Mouse (Mus musculus) forebrain, embryonic 13.5 days (tissue): ENCODE data around the gene Sppl3. TPM values are rescaled to one million over a fixed set of nuclear protein-coding genes. Genes with fewer than 3 reads are reported as not detected.
"Not testable (repeated sequence)": the region's sequence is repeated elsewhere in the genome, so short reads cannot be mapped to it uniquely, and the experiment has no call there.

Source experiments
- ATAC-seq: fragments of 200-750 bp; cut with Nextera tagmentation; 2 replicates; pipeline ENCODE4 v1.8.0; 2017
- H3K27ac ChIP-seq: fragments of 300-500 bp; sonication (generic); 2 replicates; pipeline ENCODE4 v1.5.1; 2015; ENCODE audit warnings: inconsistent platforms, mild to moderate bottlenecking, moderate library complexity
- H3K27me3 ChIP-seq: fragments of 300-500 bp; sonication (generic); 2 replicates; pipeline ENCODE4 v1.6.1; 2015; ENCODE audit warnings: mild to moderate bottlenecking, inconsistent platforms
- H3K36me3 ChIP-seq: fragments of 300-500 bp; sonication (generic); 2 replicates; pipeline ENCODE4 v1.6.1; 2015; ENCODE audit warnings: mild to moderate bottlenecking, inconsistent platforms; ENCODE audit not compliant: poor library complexity, severe bottlenecking
- H3K4me1 ChIP-seq: fragments of 300-500 bp; sonication (generic); 2 replicates; pipeline ENCODE4 v1.6.1; 2015; ENCODE audit warnings: inconsistent platforms
- H3K4me2 ChIP-seq: fragments of 300-500 bp; sonication (generic); 2 replicates; pipeline ENCODE4 v1.6.1; 2015; ENCODE audit warnings: inconsistent platforms, mild to moderate bottlenecking, moderate library complexity
- H3K4me3 ChIP-seq: fragments of 300-500 bp; sonication (generic); 2 replicates; pipeline ENCODE4 v1.5.1; 2015; ENCODE audit warnings: mild to moderate bottlenecking, inconsistent platforms
- H3K9ac ChIP-seq: fragments of 300-500 bp; sonication (generic); 2 replicates; pipeline ENCODE4 v1.6.1; 2015; ENCODE audit warnings: mild to moderate bottlenecking, inconsistent platforms
- H3K9me3 ChIP-seq: fragments of 300-500 bp; sonication (generic); replicated peaks from 2 replicates; pipeline ENCODE4 v1.6.1; 2016; ENCODE audit warnings: inconsistent platforms
- WGBS: fragments of 180-500 bp; shearing (Covaris S2); methylation state at CpG from one replicate; pipeline ENCODE4 v1.1.7; 2015; 5-methylcytosine and 5-hydroxymethylcytosine counted together
- polyA plus RNA-seq: library from polyadenylated mRNA; unstranded; fragments of >200 nt; fragmentation: Nextera tagmentation; extraction: Ambion mirVana; gene quantifications from 2 replicates; pipeline ENCODE4 v1.2.1, GENCODE M21; 2015

Gene Sppl3
- polyA plus RNA-seq, 1 experiment from 2014 or later = 16.0 TPM

DNA sequence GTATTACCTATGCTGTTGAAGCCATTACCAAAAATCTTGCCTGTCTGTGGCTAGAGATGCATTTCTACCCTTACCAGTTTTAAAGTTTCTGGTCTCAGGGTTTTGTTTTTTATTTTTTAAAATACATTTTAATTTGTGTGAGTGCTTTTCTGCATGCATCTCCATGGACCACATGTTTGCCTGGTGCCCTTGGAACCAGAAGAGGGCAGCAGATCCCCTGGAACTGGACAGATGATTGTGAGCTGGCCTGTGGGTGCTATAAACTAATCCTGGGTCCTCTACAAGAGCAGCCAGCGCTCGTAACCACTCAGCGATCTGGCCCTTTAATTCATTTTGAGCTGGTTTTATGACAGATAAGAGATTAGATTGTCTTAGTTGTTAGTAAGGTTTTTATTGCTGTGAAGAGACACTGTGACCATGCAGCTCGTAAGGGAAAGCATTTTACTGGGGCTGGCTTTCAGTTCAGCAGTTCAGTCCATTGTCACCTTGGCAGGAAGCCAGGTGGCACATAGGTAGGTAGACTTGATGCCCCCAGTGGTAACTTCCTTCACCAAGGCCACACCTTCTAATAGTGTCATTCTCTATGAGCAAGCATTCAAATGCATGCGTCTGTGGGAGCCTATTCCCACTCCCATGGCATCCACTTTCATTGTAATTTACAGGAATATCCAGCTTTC is 78.8 kb downstream of the Sppl3 start:
- ATAC-seq = no peak
- Histone ChIP-seq H3K9ac (no peak overlapping the region), H3K9me3 (no peaks in the 10 kb centered on the region), H3K4me1 (no peaks in the 10 kb centered on the region), H3K27me3 (no peaks in the 10 kb centered on the region), H3K4me2 (no peak overlapping the region), H3K36me3 (peaks cover 79% of the 10 kb centered on the region), H3K27ac (no peak overlapping the region), H3K4me3 (no peak overlapping the region)
- WGBS = 91% methylated on average over 5 of the region's 5 CpGs

DNA sequence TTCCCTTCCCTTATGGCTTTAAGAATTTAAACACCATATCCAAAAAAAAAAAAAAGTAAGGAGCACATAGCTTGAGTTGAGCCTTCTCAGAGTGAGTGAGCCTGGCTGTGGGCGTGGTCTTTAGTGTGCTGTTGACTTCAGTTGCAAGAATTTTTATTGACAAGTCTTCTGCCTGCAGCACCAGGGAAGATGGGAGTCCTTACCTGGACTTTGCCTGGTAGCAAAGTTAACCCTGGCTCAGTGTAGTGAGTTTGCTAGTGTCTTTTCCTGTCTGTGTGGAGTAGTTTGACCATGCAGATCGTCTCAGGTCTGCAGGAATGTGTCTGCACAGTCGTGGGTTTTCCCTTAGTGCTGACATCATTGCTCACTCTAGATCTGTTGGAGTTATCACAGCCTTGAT is 80.1 kb downstream of the Sppl3 start:
- Histone ChIP-seq H3K4me1 (no peaks in the 10 kb centered on the region), H3K27me3 (no peaks in the 10 kb centered on the region), H3K36me3 (peaks cover 85% of the 10 kb centered on the region), H3K27ac (no peak overlapping the region), H3K9ac (no peak overlapping the region), H3K4me3 (no peak overlapping the region), H3K4me2 (no peak overlapping the region), H3K9me3 (no peaks in the 10 kb centered on the region)
- 88% methylated on average over 3 of the region's 3 CpGs for WGBS
- no peak for ATAC-seq

GRCm38 (mm10) chr5:115091776-115092175 is 80.8 kb downstream of the Sppl3 start:
- H3K4me3 ChIP-seq = no peak overlapping the region
- 85% methylated on average over 6 of the region's 6 CpGs for WGBS

DNA sequence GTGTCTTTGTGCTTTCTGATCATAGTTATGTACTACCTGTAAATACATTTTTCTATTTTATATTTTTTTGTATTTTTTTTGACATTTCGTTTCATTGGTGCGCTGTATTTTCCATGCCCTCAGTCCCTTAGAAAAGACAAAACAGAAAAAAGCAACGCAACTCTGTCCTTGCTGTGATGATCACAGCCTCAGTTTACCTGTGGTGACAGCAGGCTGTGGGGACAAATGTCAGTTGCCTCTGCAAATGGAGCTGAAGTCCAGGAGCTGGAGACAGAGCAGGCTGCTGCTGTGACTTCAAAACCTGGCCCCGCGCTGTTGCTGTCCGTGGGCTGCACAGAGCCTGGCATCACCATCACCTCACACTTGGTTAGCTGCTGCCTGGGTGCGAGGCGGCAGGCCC is 87.3 kb downstream of the Sppl3 start, which contains the start of gene Gm10401:
Gene Gm10401, minus strand, starts transcription at position 101 of the 400 bp plus-strand sequence.
- no peaks in the 10 kb centered on the region for H3K27me3 ChIP-seq
- H3K4me3 ChIP-seq = no peak within 1 kb of the TSS
- H3K9me3 ChIP-seq = no peaks in the 10 kb centered on the region
- H3K9ac ChIP-seq = no peak within 1 kb of the TSS
- H3K27ac ChIP-seq = no peak within 1 kb of the TSS
- no peak for ATAC-seq
- H3K4me1 ChIP-seq = no peaks in the 10 kb centered on the region
- peaks cover 76% of the 10 kb centered on the region for H3K36me3 ChIP-seq
- no peak within 1 kb of the TSS for H3K4me2 ChIP-seq
- 96% methylated on average over 8 of the region's 8 CpGs for WGBS

More at GRCm38 (mm10) chr5:115091776-115092175, 80.8 kb downstream of the Sppl3 start:
- Histone ChIP-seq H3K4me1 (no peaks in the 10 kb centered on the region), H3K9ac (no peak overlapping the region), H3K9me3 (no peaks in the 10 kb centered on the region), H3K27me3 (no peaks in the 10 kb centered on the region), H3K27ac (no peak overlapping the region), H3K4me2 (no peak overlapping the region), H3K36me3 (peaks cover 85% of the 10 kb centered on the region)
- no peak for ATAC-seq

DNA sequence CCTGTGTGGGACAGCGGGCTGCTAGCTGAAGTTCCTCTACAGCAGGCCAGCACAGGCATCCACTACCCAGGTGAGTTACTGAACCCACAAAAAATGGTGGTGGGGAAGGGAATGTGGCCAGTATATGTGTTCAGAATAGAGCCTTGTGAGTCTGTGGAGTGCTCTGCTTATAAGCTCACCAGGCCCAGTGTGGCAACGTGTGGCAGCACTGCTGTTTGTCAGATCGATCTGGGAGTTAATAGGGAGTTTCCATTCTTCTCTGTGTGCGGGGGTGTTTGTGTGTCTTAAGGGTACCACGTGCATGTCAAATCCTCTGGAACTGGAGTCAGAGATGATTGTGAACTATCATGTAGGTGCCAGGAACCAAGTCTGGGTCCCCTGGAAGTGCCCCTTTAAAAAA is 88.6 kb downstream of the Sppl3 start:
- H3K4me2 ChIP-seq = no peak overlapping the region
- WGBS = 83% methylated on average over 5 of the region's 5 CpGs
- no peak overlapping the region for H3K27ac ChIP-seq
- H3K36me3 ChIP-seq = peaks cover 68% of the 10 kb centered on the region
- no peaks in the 10 kb centered on the region for H3K4me1 ChIP-seq
- no peak overlapping the region for H3K4me3 ChIP-seq
- no peak for ATAC-seq
- no peaks in the 10 kb centered on the region for H3K9me3 ChIP-seq
- H3K27me3 ChIP-seq = no peaks in the 10 kb centered on the region
- H3K9ac ChIP-seq = no peak overlapping the region

GRCm38 (mm10) chr5:115099991-115100390 is 89.1 kb downstream of the Sppl3 start:
- Histone ChIP-seq H3K36me3 (peaks cover 65% of the 10 kb centered on the region), H3K4me3 (no peak overlapping the region), H3K4me2 (no peak overlapping the region), H3K27me3 (no peaks in the 10 kb centered on the region), H3K9ac (no peak overlapping the region), H3K4me1 (no peaks in the 10 kb centered on the region), H3K9me3 (no peaks in the 10 kb centered on the region), H3K27ac (no peak overlapping the region)
- WGBS = 93% methylated on average over 9 of the region's 9 CpGs
- ATAC-seq = no peak

DNA sequence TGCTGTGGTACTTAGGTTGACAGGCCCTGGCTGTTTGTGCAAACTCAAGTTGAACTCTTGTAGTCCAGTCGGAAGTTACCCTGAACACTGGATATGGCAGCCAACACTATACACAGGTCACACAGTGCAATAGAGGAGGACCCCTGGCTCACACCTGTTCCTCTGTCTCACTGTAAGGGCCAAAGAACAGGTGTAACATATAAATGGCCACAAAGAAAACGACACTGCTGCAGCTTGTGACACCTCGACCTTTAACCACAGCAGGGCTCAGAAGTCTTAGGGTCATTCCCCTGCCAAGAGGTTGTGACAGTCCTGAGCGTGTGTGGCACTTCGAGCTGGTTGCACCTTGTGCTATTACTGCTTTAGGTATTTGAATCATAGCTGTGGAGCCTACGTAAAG is 89.5 kb downstream of the Sppl3 start:
- peaks cover 60% of the 10 kb centered on the region for H3K36me3 ChIP-seq

DNA sequence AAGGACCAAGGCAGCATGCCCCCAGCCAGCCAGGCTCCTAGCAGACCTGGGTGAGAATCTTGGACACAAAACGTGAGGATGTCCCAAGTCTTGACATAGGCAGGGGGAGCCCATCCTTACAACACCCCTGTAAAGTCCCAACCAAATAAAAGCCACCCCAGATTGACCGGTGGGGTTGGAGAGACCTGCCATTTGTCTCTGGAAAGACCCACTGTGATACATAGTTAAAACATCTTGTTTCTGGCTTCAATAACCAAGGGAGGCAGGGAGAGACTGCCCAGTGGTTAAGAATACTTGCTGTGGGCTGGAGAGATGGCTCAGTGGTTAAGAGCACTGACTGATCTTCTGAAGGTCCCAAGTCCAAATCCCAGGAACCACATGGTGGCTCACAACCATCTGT is 91.3 kb downstream of the Sppl3 start:
- no peaks in the 10 kb centered on the region for H3K4me1 ChIP-seq
- no peaks in the 10 kb centered on the region for H3K9me3 ChIP-seq
- no peaks in the 10 kb centered on the region for H3K27me3 ChIP-seq
- peaks cover 42% of the 10 kb centered on the region for H3K36me3 ChIP-seq
- H3K27ac ChIP-seq = no peak overlapping the region
- no peak for ATAC-seq
- no peak overlapping the region for H3K4me3 ChIP-seq
- no peak overlapping the region for H3K9ac ChIP-seq
- no peak overlapping the region for H3K4me2 ChIP-seq
- WGBS = 89% methylated on average over 2 of the region's 2 CpGs

More for the DNA sequence above, 89.5 kb downstream of the Sppl3 start:
- 90% methylated on average over 6 of the region's 6 CpGs for WGBS
- Histone ChIP-seq H3K27me3 (no peaks in the 10 kb centered on the region), H3K4me1 (no peaks in the 10 kb centered on the region), H3K9ac (no peak overlapping the region), H3K9me3 (no peaks in the 10 kb centered on the region), H3K4me3 (no peak overlapping the region), H3K27ac (no peak overlapping the region), H3K4me2 (no peak overlapping the region)
- ATAC-seq = no peak

DNA sequence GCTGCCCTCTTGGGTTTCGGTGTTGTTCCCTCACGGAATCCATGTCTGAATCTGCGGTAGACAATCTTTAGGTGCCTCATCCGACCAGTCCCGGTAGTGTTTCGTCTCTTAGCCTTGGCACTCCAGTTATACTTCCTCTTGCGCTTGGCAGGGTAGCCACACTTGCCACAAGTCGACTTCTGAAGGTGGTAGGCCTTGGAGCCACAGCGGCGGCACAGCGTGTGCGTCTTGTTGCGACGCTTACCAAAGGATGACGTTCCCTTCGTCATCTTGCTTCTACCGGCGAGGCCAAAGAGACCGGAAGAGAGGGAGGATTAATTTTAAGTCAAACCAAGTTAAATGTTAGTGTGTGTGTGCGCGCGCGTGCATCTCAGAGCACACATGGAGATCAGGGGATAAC is 92.3 kb downstream of the Sppl3 start:
- H3K27ac ChIP-seq, H3K9me3 ChIP-seq, H3K9ac ChIP-seq, H3K4me2 ChIP-seq, H3K4me1 ChIP-seq, H3K27me3 ChIP-seq, ATAC-seq, H3K4me3 ChIP-seq: not testable (repeated sequence)
- WGBS = 97% methylated on average over 23 of the region's 23 CpGs
- H3K36me3 ChIP-seq = peaks cover 36% of the 10 kb centered on the region

- H3K9ac ChIP-seq = no peak overlapping the region
- H3K4me3 ChIP-seq = no peak overlapping the region
- no peak overlapping the region for H3K4me2 ChIP-seq
- WGBS = 86% methylated on average over 8 of the region's 8 CpGs
- H3K36me3 ChIP-seq = peaks cover 35% of the 10 kb centered on the region
- H3K27ac ChIP-seq = no peak overlapping the region
- no peak for ATAC-seq
- H3K9me3 ChIP-seq = no peaks in the 10 kb centered on the region
- no peaks in the 10 kb centered on the region; the same call in 1 of the 2 replicates for H3K4me1 ChIP-seq
- no peaks in the 10 kb centered on the region for H3K27me3 ChIP-seq
These were observed 100.2 kb downstream of the Sppl3 start for GRCm38 (mm10) chr5:115111156-115111555.

DNA sequence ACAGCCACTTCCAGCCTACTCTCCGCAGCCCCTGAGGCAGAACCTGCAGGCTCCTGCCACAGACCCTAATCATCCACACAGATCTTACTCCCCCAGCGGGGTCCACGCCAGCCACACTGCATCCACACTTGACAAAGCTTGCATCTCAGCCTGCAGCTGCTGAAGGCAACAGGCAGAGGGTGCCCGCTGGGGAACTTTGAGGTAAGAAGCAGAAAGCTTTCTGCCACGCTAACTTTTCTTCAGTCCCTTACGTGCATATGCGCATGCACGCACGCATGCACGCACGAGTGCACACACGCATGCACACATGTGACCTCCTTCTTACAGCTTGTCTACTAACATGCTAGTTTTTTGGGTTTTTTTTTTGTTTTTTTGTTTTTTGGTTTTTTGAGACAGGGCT is 102.3 kb downstream of the Sppl3 start:
- no peak for ATAC-seq
- no peak overlapping the region for H3K27ac ChIP-seq
- H3K9me3 ChIP-seq = no peaks in the 10 kb centered on the region
- H3K4me2 ChIP-seq = no peak overlapping the region
- H3K4me3 ChIP-seq = no peak overlapping the region
- H3K36me3 ChIP-seq = peaks cover 43% of the 10 kb centered on the region
- 94% methylated on average over 12 of the region's 12 CpGs for WGBS
- H3K4me1 ChIP-seq = peaks cover under 1% of the 10 kb centered on the region; the same call in 1 of the 2 replicates
- H3K9ac ChIP-seq = no peak overlapping the region
- no peaks in the 10 kb centered on the region for H3K27me3 ChIP-seq

GRCm38 (mm10) chr5:115114501-115114900 is 103.6 kb downstream of the Sppl3 start:
- Histone ChIP-seq H3K36me3 (peaks cover 43% of the 10 kb centered on the region), H3K27ac (no peak overlapping the region), H3K4me2 (no peak overlapping the region), H3K9ac (no peak overlapping the region), H3K27me3 (no peaks in the 10 kb centered on the region), H3K4me3 (no peak overlapping the region), H3K4me1 (peaks cover 13% of the 10 kb centered on the region), H3K9me3 (no peaks in the 10 kb centered on the region)
- WGBS = 93% methylated on average over 8 of the region's 8 CpGs
- ATAC-seq = no peak

- 86% methylated on average over 3 of the region's 3 CpGs for WGBS
- peaks cover 31% of the 10 kb centered on the region for H3K36me3 ChIP-seq
These were observed 105.5 kb downstream of the Sppl3 start for GRCm38 (mm10) chr5:115116426-115116825.

More at GRCm38 (mm10) chr5:115116426-115116825, 105.5 kb downstream of the Sppl3 start:
- no peak overlapping the region for H3K4me3 ChIP-seq
- H3K27ac ChIP-seq = no peak overlapping the region
- H3K9me3 ChIP-seq = no peaks in the 10 kb centered on the region
- no peak for ATAC-seq
- peaks cover 20% of the 10 kb centered on the region for H3K4me1 ChIP-seq
- H3K27me3 ChIP-seq = no peaks in the 10 kb centered on the region
- H3K4me2 ChIP-seq = no peak overlapping the region
- H3K9ac ChIP-seq = no peak overlapping the region
